Mouse (Mus musculus): ENCODE results near the gene Rab3d.

- no peak for TF ChIP-seq CTCF (IDR thresholded peaks at IDR 0.05; ENCODE audit: low read depth, low read length)
- no peak for TF ChIP-seq EP300 (IDR thresholded peaks at IDR 0.05; ENCODE audit: insufficient read depth, low read depth, low read length)
- no peak for TF ChIP-seq POLR2A (IDR thresholded peaks at IDR 0.05; ENCODE audit: insufficient read depth, low read length)
Observed at GRCm38 (mm10) chr9:21944267-21944666, 26.3 kb upstream of the Rab3d start.
